Mouse (Mus musculus) embryonic facial prominence, embryonic 14.5 days (tissue): ENCODE measurements around the gene Polr3c. TPM values are rescaled to one million over a fixed set of nuclear protein-coding genes. Genes with fewer than 3 reads are reported as not detected.
A peak's percentile ranks its signal among the peaks of the same experiment; 100 is the strongest.

Experiments used
- ATAC-seq: fragments of 200-750 bp; cut with Nextera tagmentation; 2 replicates; pipeline ENCODE4 v1.8.0; 2017; ENCODE audit warnings: low read depth, moderate number of reproducible peaks, moderate TSS enrichment
- DNase-seq: peaks from one replicate; pipeline ENCODE4 v3.0.0-alpha.2; 2015; ENCODE audit warnings: low spot score
- H3K27ac ChIP-seq: fragments of 300-500 bp; sonication (generic); replicated peaks from 2 replicates; pipeline ENCODE4 v1.5.1; 2014; ENCODE audit warnings: low read depth, mild to moderate bottlenecking, low read length, moderate library complexity
- H3K27me3 ChIP-seq: fragments of 300-500 bp; sonication (generic); replicated peaks from 2 replicates; pipeline ENCODE4 v1.6.1; 2014; ENCODE audit warnings: low read length; ENCODE audit not compliant: control insufficient read depth, insufficient read depth
- H3K36me3 ChIP-seq: fragments of 300-500 bp; sonication (generic); 2 replicates; pipeline ENCODE4 v1.6.1; 2014; ENCODE audit warnings: low read length, mixed read lengths; ENCODE audit not compliant: control insufficient read depth, insufficient read depth
- H3K4me1 ChIP-seq: fragments of 300-500 bp; sonication (generic); 2 replicates; pipeline ENCODE4 v1.6.1; 2014; ENCODE audit warnings: antibody characterized with exemption, low read length; ENCODE audit not compliant: control insufficient read depth, insufficient read depth
- H3K4me2 ChIP-seq: fragments of 300-500 bp; sonication (generic); 2 replicates; pipeline ENCODE4 v1.6.1; 2014; ENCODE audit warnings: low read depth, mild to moderate bottlenecking, low read length, moderate library complexity, mixed read lengths
- H3K4me3 ChIP-seq: fragments of 300-500 bp; sonication (generic); 2 replicates; pipeline ENCODE4 v1.5.1; 2014; ENCODE audit warnings: low read depth, mild to moderate bottlenecking, low read length
- H3K9ac ChIP-seq: fragments of 300-500 bp; sonication (generic); 2 replicates; pipeline ENCODE4 v1.6.1; 2014; ENCODE audit warnings: low read depth, mild to moderate bottlenecking, low read length, moderate library complexity, mixed read lengths
- H3K9me3 ChIP-seq: fragments of 300-500 bp; sonication (generic); 2 replicates; pipeline ENCODE4 v1.6.1; 2016; ENCODE audit warnings: low read length; ENCODE audit not compliant: control insufficient read depth
- WGBS: fragments of 180-500 bp; shearing (Covaris S2); extraction: QIAGEN DNeasy Blood & Tissue Kit; methylation state at CpG from one replicate; pipeline ENCODE4 v1.1.7; 2014; 5-methylcytosine and 5-hydroxymethylcytosine counted together
- polyA plus RNA-seq: library from polyadenylated mRNA; unstranded; fragments of >200 nt; fragmentation: Nextera tagmentation; extraction: Ambion mirVana; gene quantifications from 2 replicates; pipeline ENCODE4 v1.2.1, GENCODE M21; 2014

Gene Polr3c
- polyA plus RNA-seq, 1 experiment from 2014 or later: 21.0 TPM

GRCm38 (mm10) chr3:96728634-96729402 is 1.4 kb upstream of the Polr3c start:
- H3K9ac ChIP-seq: peak overlapping the region; percentile 85
- no peaks in the 10 kb centered on the region for H3K36me3 ChIP-seq
- peak overlapping the region; percentile 81 for H3K4me2 ChIP-seq
- H3K9me3 ChIP-seq: no peaks in the 10 kb centered on the region
- H3K4me1 ChIP-seq: peaks cover 22% of the 10 kb centered on the region
- peak overlapping the region; percentile 91; the same call in 1 of the 2 replicates for H3K27ac ChIP-seq
- WGBS: 41% methylated on average over 7 of the region's 7 CpGs
- no peaks in the 10 kb centered on the region for H3K27me3 ChIP-seq
- ATAC-seq: no peak
- no peak for DNase-seq
- peak overlapping the region; percentile 91 for H3K4me3 ChIP-seq

GRCm38 (mm10) chr3:96727828-96728633 is 603 bp upstream of the Polr3c start:
- Histone ChIP-seq H3K4me1 (peaks cover 22% of the 10 kb centered on the region), H3K36me3 (no peaks in the 10 kb centered on the region; the same call in 1 of the 2 replicates), H3K27ac (peak overlapping the region; percentile 91), H3K4me2 (peak overlapping the region; percentile 81), H3K4me3 (peak overlapping the region; percentile 91), H3K27me3 (no peaks in the 10 kb centered on the region), H3K9me3 (no peaks in the 10 kb centered on the region), H3K9ac (peak overlapping the region; percentile 85)
- under 1% methylated on average over 27 of the region's 42 CpGs for WGBS
- ATAC-seq (no peak), DNase-seq (peak; percentile 22)

GRCm38 (mm10) chr3:96719173-96719572 is 8.3 kb downstream of the Polr3c start:
- Histone ChIP-seq H3K9me3 (no peaks in the 10 kb centered on the region), H3K27me3 (no peaks in the 10 kb centered on the region), H3K9ac (no peak overlapping the region), H3K36me3 (peaks cover 50% of the 10 kb centered on the region), H3K27ac (no peak overlapping the region), H3K4me3 (no peak overlapping the region), H3K4me2 (no peak overlapping the region), H3K4me1 (no peaks in the 10 kb centered on the region)
- ATAC-seq: no peak
- DNase-seq: peak; percentile 62
- 33% methylated on average over 14 of the region's 14 CpGs for WGBS

GRCm38 (mm10) chr3:96715854-96716253 is 11.6 kb downstream of the Polr3c start:
- Histone ChIP-seq H3K27me3 (no peaks in the 10 kb centered on the region), H3K4me2 (no peak overlapping the region), H3K9ac (no peak overlapping the region), H3K4me1 (no peaks in the 10 kb centered on the region), H3K9me3 (no peaks in the 10 kb centered on the region), H3K27ac (no peak overlapping the region), H3K4me3 (no peak overlapping the region), H3K36me3 (peaks cover 65% of the 10 kb centered on the region)
- DNase-seq (no peak), ATAC-seq (no peak)
- WGBS: 86% methylated on average over 2 of the region's 2 CpGs

- no peaks in the 10 kb centered on the region for H3K27me3 ChIP-seq
- WGBS: 84% methylated on average over 5 of the region's 5 CpGs
- DNase-seq: no peak
These were observed 13.1 kb downstream of the Polr3c start for GRCm38 (mm10) chr3:96714286-96714685.

GRCm38 (mm10) chr3:96708684-96709064 is 18.8 kb downstream of the Polr3c start:
- Histone ChIP-seq H3K27ac (no peak overlapping the region), H3K9ac (peak overlapping the region; percentile 75), H3K27me3 (0 out of 2 replicates have a peak, but pooled peaks cover 3% of the 10 kb centered on the region), H3K4me2 (peak overlapping the region; percentile 83; the same call in 1 of the 2 replicates), H3K4me1 (no peaks in the 10 kb centered on the region), H3K9me3 (no peaks in the 10 kb centered on the region), H3K36me3 (peaks cover 64% of the 10 kb centered on the region), H3K4me3 (0 out of 2 replicates have a peak overlapping the region, but pooled peaks have one; percentile 51)
- WGBS: 45% methylated on average over 2 of the region's 2 CpGs
- DNase-seq: no peak
- ATAC-seq: no peak

More at GRCm38 (mm10) chr3:96714286-96714685, 13.1 kb downstream of the Polr3c start:
- no peak for ATAC-seq
- Histone ChIP-seq H3K4me1 (no peaks in the 10 kb centered on the region), H3K9ac (no peak overlapping the region), H3K9me3 (no peaks in the 10 kb centered on the region), H3K4me2 (no peak overlapping the region), H3K36me3 (peaks cover 73% of the 10 kb centered on the region), H3K27ac (no peak overlapping the region), H3K4me3 (no peak overlapping the region)

- Histone ChIP-seq H3K4me3 (peak within 1 kb of the TSS; percentile 51), H3K36me3 (peaks cover 64% of the 10 kb centered on the region), H3K4me1 (no peaks in the 10 kb centered on the region), H3K9ac (peak within 1 kb of the TSS; percentile 75), H3K27ac (no peak within 1 kb of the TSS), H3K4me2 (peak within 1 kb of the TSS; percentile 83), H3K9me3 (no peaks in the 10 kb centered on the region), H3K27me3 (0 out of 2 replicates have a peak, but pooled peaks cover 3% of the 10 kb centered on the region)
- peak; percentile 90 for ATAC-seq
- 8% methylated on average over 28 of the region's 42 CpGs for WGBS
- peak; percentile 72 for DNase-seq
These were observed 19.3 kb downstream of the Polr3c start, which contains the start of gene Nudt17 for GRCm38 (mm10) chr3:96707903-96708683. Gene Nudt17, minus strand, starts transcription at chr3:96708562.

GRCm38 (mm10) chr3:96706984-96707383 is 20.4 kb downstream of the Polr3c start:
- WGBS: 65% methylated on average over 7 of the region's 7 CpGs
- no peak for DNase-seq
- peaks cover 64% of the 10 kb centered on the region for H3K36me3 ChIP-seq

More at GRCm38 (mm10) chr3:96706984-96707383, 20.4 kb downstream of the Polr3c start:
- Histone ChIP-seq H3K4me1 (no peaks in the 10 kb centered on the region), H3K4me2 (no peak overlapping the region), H3K4me3 (no peak overlapping the region), H3K27ac (no peak overlapping the region), H3K9me3 (no peaks in the 10 kb centered on the region), H3K27me3 (0 out of 2 replicates have a peak, but pooled peaks cover 3% of the 10 kb centered on the region), H3K9ac (no peak overlapping the region)
- no peak for ATAC-seq
